Mouse (Mus musculus) urinary bladder, adult 18-20 months (tissue): Measurements from ENCODE around the gene Npas1.

Experiments
- DNase-seq, 2 experiments: peaks; one replicate each; pipeline ENCODE4 v3.0.0; 2022; ENCODE audit warnings: low spot score in 2 of 2, mixed read lengths in 2 of 2

The Npas1 gene

GRCm38 (mm10) chr7:16471549-16471948, 6.0 kb downstream of the Npas1 start:
- DNase-seq, result no peak

- DNase-seq, result no peak
Measured at GRCm38 (mm10) chr7:16468115-16468514, 9.4 kb downstream of the Npas1 start.

GRCm38 (mm10) chr7:16466565-16466964, 11.0 kb downstream of the Npas1 start:
- DNase-seq, result no peak

- no peak for DNase-seq
Measured at GRCm38 (mm10) chr7:16465568-16465967, 12.0 kb downstream of the Npas1 start.

GRCm38 (mm10) chr7:16465160-16465559, 12.4 kb downstream of the Npas1 start:
- DNase-seq, result peak; percentile 51 to 73

- peak; percentile 45 to 79 for DNase-seq
Measured at GRCm38 (mm10) chr7:16463214-16463613, 14.3 kb downstream of the Npas1 start.

GRCm38 (mm10) chr7:16461705-16462104, 15.8 kb downstream of the Npas1 start:
- DNase-seq, result no peak

GRCm38 (mm10) chr7:16461151-16461550, 16.4 kb downstream of the Npas1 start:
- no peak for DNase-seq

- DNase-seq, result no peak
Measured at GRCm38 (mm10) chr7:16460566-16460965, 17.0 kb downstream of the Npas1 start.

- DNase-seq, result no peak
Measured at GRCm38 (mm10) chr7:16456289-16456688, 21.2 kb downstream of the Npas1 start.

GRCm38 (mm10) chr7:16455016-16455415, 22.5 kb downstream of the Npas1 start:
- no peak for DNase-seq

- peak in 1 of 2 experiments; percentile 31 for DNase-seq
Measured at GRCm38 (mm10) chr7:16453118-16453711, 24.3 kb downstream of the Npas1 start.

- DNase-seq, result peak; percentile 78 to 86
Measured at GRCm38 (mm10) chr7:16452587-16453073, 24.9 kb downstream of the Npas1 start, which contains the start of gene Tmem160. Gene Tmem160 (plus strand): TSS chr7:16452779.

GRCm38 (mm10) chr7:16451656-16452055, 25.9 kb downstream of the Npas1 start:
- no peak for DNase-seq

GRCm38 (mm10) chr7:16441241-16441640, 36.3 kb downstream of the Npas1 start:
- DNase-seq, result no peak

GRCm38 (mm10) chr7:16435088-16435487, 42.4 kb downstream of the Npas1 start:
- DNase-seq, result no peak

GRCm38 (mm10) chr7:16433352-16433971, 44.1 kb downstream of the Npas1 start:
- no peak for DNase-seq

- peak; percentile 67 to 72 for DNase-seq
Measured at GRCm38 (mm10) chr7:16426129-16426729, 51.3 kb downstream of the Npas1 start.

GRCm38 (mm10) chr7:16425721-16426120, 51.8 kb downstream of the Npas1 start:
- DNase-seq, result no peak

- no peak for DNase-seq
Measured at GRCm38 (mm10) chr7:16423731-16424130, 53.8 kb downstream of the Npas1 start.

GRCm38 (mm10) chr7:16422222-16422856, 55.2 kb downstream of the Npas1 start:
- no peak for DNase-seq

GRCm38 (mm10) chr7:16420493-16421118, 56.9 kb downstream of the Npas1 start:
- no peak for DNase-seq
